Mouse (Mus musculus) heart, postnatal 0 days (tissue): Measurements from ENCODE around the gene A4galt.
"Not testable (repeated sequence)": the region's sequence is repeated elsewhere in the genome, so short reads cannot be mapped to it uniquely, and the experiment has no call there.

ENCODE experiments used
- CTCF ChIP-seq: IDR thresholded peaks from 2 replicates; pipeline ENCODE4 v1.5.1; 2016; ENCODE audit warnings: antibody characterized with exemption, control low read depth, low read depth
- EP300 ChIP-seq: IDR thresholded peaks from 2 replicates; pipeline ENCODE4 v1.6.1; 2016; ENCODE audit warnings: antibody characterized with exemption, low read depth

- TF ChIP-seq CTCF, EP300: not testable (repeated sequence)
These were observed 16.9 kb upstream of the A4galt start for GRCm38 (mm10) chr15:83268428-83268827.
